Comparison of ENCODE assay signal across 11 mouse cellular contexts in genomic region chr4:131763479-131763878, GRCm38 (mm10).
DNase-seq lines count a peak whose midpoint lies in the region; ATAC-seq and TF ChIP-seq lines count a peak whose summit lies in the region.
"Had no signal": no experiment of that assay in that cellular context is flagged by ENCODE, and none has a peak within 500 bp of the region (broad histone marks: within the 10 kb centered on the region; RNA-seq: fewer than 3 reads in every experiment).

No protein-coding gene starts in this region.

- ATAC-seq in lung, postnatal 0 days: no peak
- ATAC-seq: hindbrain, embryonic 16.5 days; Patski had no signal

- intact Hi-C loops in gastrocnemius, adult 2 months (cut with DNase I): no loop called here

- H3K4me1 ChIP-seq in lung, postnatal 0 days (ENCODE audit: insufficient read depth, low read depth, low read length): no peaks in the 10 kb centered on the region
- no peaks in the 10 kb centered on the region for H3K4me1 ChIP-seq in MEL (ENCODE audit: control insufficient read depth in 1 of 2, insufficient read depth in 2 of 2, low read length in 2 of 2)

- H3K9me3 ChIP-seq in lung, postnatal 0 days (ENCODE audit: low read length): no peaks in the 10 kb centered on the region
- no peaks in the 10 kb centered on the region for H3K9me3 ChIP-seq in MEL (replicated peaks; ENCODE audit: insufficient read depth, low read length)
- H3K9me3 ChIP-seq: neural tube, embryonic 15.5 days had no signal

- H3K27ac ChIP-seq in gastrocnemius, adult 2 months: no peak overlapping the region
- H3K27ac ChIP-seq in lung, postnatal 0 days (ENCODE audit: low read length): no peak overlapping the region
- no peak overlapping the region for H3K27ac ChIP-seq in MEL (ENCODE audit: control insufficient read depth, low read depth, low read length)
- H3K27ac ChIP-seq: neural tube, embryonic 15.5 days had no signal

- no peak for DNase-seq in gastrocnemius, adult 2 months
- DNase-seq in gastrocnemius, adult 8-10 months (ENCODE audit: low spot score in 2 of 2): no peak
- no peak for DNase-seq in lung, postnatal 0 days (ENCODE audit: low spot score)
- no peak for DNase-seq in lung, postnatal 4 days
- DNase-seq in MEL (ENCODE audit: low read depth, low spot score): peak; percentile 5
- peak; percentile 26 for DNase-seq in naive thymus-derived CD4-positive, alpha-beta T cell, adult 2 months (ENCODE audit: low read depth)
- no peak for DNase-seq in urinary bladder, postnatal 36 days (ENCODE audit: low spot score in 2 of 2)
- no peak for DNase-seq in ovary, postnatal 10 days (ENCODE audit: low spot score)

- TF ChIP-seq EP300 in lung, postnatal 0 days (IDR thresholded peaks at IDR 0.05): no peak
- no peak for TF ChIP-seq EP300 in MEL (IDR thresholded peaks at IDR 0.05; ENCODE audit: low read depth in 1 of 2, low read length in 2 of 2)

- TF ChIP-seq CTCF in gastrocnemius, adult 2 months (IDR thresholded peaks at IDR 0.05): peak; percentile 40
- TF ChIP-seq CTCF in lung, postnatal 0 days (IDR thresholded peaks at IDR 0.05): peak; percentile 47
- peak; percentile 1 to 21 (median 10); a peak in 2 of 6 replicates for TF ChIP-seq CTCF in MEL (IDR thresholded peaks at IDR 0.05 in 2 of 3, conservative IDR thresholded peaks at IDR 0.05 in 1 of 3; ENCODE audit: control insufficient read depth in 1 of 3, insufficient read depth in 1 of 3, low read depth in 2 of 3, low read length in 3 of 3, poor library complexity in 1 of 3, severe bottlenecking in 1 of 3)

- no peak overlapping the region for H3K9ac ChIP-seq in lung, postnatal 0 days (replicated peaks; ENCODE audit: low read depth)
- H3K9ac ChIP-seq in MEL (ENCODE audit: control insufficient read depth, low read depth, low read length, poor library complexity, severe bottlenecking): no peak overlapping the region
- H3K9ac ChIP-seq: neural tube, embryonic 15.5 days had no signal

- no peak overlapping the region for H3K4me2 ChIP-seq in lung, postnatal 0 days (replicated peaks; ENCODE audit: low read depth, low read length)
- H3K4me2 ChIP-seq: neural tube, embryonic 15.5 days had no signal

- H3K27me3 ChIP-seq in lung, postnatal 0 days (replicated peaks; ENCODE audit: insufficient read depth, low read length): no peaks in the 10 kb centered on the region
- H3K27me3 ChIP-seq in MEL (ENCODE audit: control insufficient read depth in 1 of 2, insufficient read depth in 2 of 2, low read length in 2 of 2): no peaks in the 10 kb centered on the region
- H3K27me3 ChIP-seq: neural tube, embryonic 15.5 days; Patski had no signal

- TF ChIP-seq RAD21 in MEL (IDR thresholded peaks at IDR 0.05; ENCODE audit: low read depth, low read length): no peak

- H3K36me3 ChIP-seq in lung, postnatal 0 days (ENCODE audit: insufficient read depth, low read length): no peaks in the 10 kb centered on the region
- H3K36me3 ChIP-seq in MEL (ENCODE audit: control insufficient read depth in 1 of 2, insufficient read depth in 2 of 2, low read length in 2 of 2): no peaks in the 10 kb centered on the region
- H3K36me3 ChIP-seq: neural tube, embryonic 15.5 days had no signal

- H3K4me3 ChIP-seq in gastrocnemius, adult 2 months: no peak overlapping the region
- no peak overlapping the region for H3K4me3 ChIP-seq in lung, postnatal 0 days (ENCODE audit: low read depth, low read length)
- no peak overlapping the region for H3K4me3 ChIP-seq in MEL (ENCODE audit: control insufficient read depth in 1 of 2, insufficient read depth in 1 of 2, low read depth in 2 of 2, low read length in 2 of 2)
- H3K4me3 ChIP-seq: neural tube, embryonic 15.5 days had no signal

- no peak for TF ChIP-seq POLR2A in MEL (IDR thresholded peaks at IDR 0.05; ENCODE audit: control insufficient read depth in 1 of 2, insufficient read depth in 1 of 2, low read depth in 1 of 2, low read length in 2 of 2, poor library complexity in 1 of 2)

- H3K79me2 ChIP-seq in MEL (ENCODE audit: control insufficient read depth, insufficient read depth, low read length, poor library complexity): no peaks in the 10 kb centered on the region

- 66% methylated on average over 3 of the region's 3 CpGs for WGBS in lung, postnatal 0 days

TF ChIP-seq in MEL, 35 proteins besides CTCF, POLR2A, EP300 and RAD21:
- TF ChIP-seq SIN3A (IDR thresholded peaks at IDR 0.05; ENCODE audit: low read length): no peak
- no peak for TF ChIP-seq USF2 (IDR thresholded peaks at IDR 0.05; ENCODE audit: borderline replicate concordance in 1 of 2, insufficient read depth in 1 of 2, low read depth in 1 of 2, low read length in 2 of 2)
- no peak for TF ChIP-seq ZNF384 (IDR thresholded peaks at IDR 0.05; ENCODE audit: low read depth, low read length)
- TF ChIP-seq MAZ (IDR thresholded peaks at IDR 0.05; ENCODE audit: low read depth, low read length): no peak
- no peak for TF ChIP-seq ZMIZ1 (IDR thresholded peaks at IDR 0.05; ENCODE audit: low read depth, low read length)
- no peak for TF ChIP-seq NELFE (IDR thresholded peaks at IDR 0.05; ENCODE audit: low read depth, low read length)

Comparison
In these comparisons a context has a peak if more than half of its experiments do, and no peak if none do; other contexts are left out.
1. DNase-seq: peak in MEL (single experiment) and naive thymus-derived CD4-positive, alpha-beta T cell, adult 2 months (single experiment); none in gastrocnemius, adult 2 months (single experiment), gastrocnemius, adult 8-10 months (0 of 2), lung, postnatal 0 days (single experiment), lung, postnatal 4 days (0 of 2), urinary bladder, postnatal 36 days (0 of 2) and ovary, postnatal 10 days (single experiment).
2. Peak in every context shown above with its lines, with median percentiles within 50 percentile points of each other: CTCF ChIP-seq.